Mouse (Mus musculus) adrenal gland, postnatal 25 days (tissue): ENCODE data around the gene Ccl1. TPM values are rescaled to one million over a fixed set of nuclear protein-coding genes. Genes with fewer than 3 reads are reported as not detected.

Experiments
- DNase-seq: peaks from one replicate; pipeline ENCODE4 v3.0.0; 2021; ENCODE audit warnings: mixed read lengths
- long read RNA-seq: library from polyadenylated mRNA; stranded (forward); transcript quantifications from one replicate; pipeline ENCODE4 v2.0.0, GENCODE M21; 2021
- total RNA-seq: library from RNA; stranded (reverse); gene quantifications from 2 replicates; pipeline ENCODE4 v1.2.3, GENCODE M21; 2021

Gene Ccl1
- not detected in 2 replicates for total RNA-seq
- long read RNA-seq = 0 reads

DNA sequence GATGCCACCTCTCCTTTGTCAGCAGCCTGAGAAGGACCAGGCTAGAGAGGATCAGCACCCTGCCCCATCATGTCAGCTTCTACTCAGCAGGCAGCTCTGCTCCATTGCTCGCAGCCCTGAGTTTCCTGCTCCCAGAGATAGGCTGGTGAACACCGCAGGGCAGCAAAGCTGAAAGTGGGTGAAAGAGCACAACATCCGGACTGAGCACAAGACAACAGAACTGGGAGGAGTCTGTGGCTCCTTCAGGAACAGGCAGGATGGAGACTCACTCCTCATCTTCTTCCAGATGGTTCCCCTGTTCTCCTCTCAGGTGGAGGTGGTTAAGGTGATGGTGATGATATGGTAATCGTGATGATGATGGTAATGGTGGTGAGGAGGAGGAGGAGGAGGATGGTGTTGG, at the start of gene Ccl1:
Gene Ccl1, minus strand, starts transcription at position 101 of the 400 bp plus-strand sequence.
- DNase-seq = no peak

DNA sequence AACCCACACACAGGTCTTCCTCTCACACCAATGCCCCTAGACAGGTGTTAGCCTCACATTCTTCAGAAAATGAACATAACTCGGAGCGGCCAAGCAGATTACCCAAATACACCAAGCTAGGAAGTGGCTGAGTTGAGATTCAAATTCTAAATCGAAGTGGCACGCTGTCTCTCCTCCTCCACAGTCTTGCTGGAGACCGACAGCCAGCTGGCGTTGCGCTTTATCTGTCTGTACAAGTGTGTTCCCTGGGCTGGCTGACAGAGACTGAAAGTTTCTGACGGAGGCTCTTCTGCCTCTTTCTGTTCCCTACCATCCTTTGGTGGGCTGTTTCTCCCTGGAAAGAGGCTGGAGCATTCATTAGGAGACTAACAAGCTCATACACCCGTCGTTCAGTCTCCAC, 45.5 kb upstream of the Ccl1 start:
- no peak for DNase-seq

DNA sequence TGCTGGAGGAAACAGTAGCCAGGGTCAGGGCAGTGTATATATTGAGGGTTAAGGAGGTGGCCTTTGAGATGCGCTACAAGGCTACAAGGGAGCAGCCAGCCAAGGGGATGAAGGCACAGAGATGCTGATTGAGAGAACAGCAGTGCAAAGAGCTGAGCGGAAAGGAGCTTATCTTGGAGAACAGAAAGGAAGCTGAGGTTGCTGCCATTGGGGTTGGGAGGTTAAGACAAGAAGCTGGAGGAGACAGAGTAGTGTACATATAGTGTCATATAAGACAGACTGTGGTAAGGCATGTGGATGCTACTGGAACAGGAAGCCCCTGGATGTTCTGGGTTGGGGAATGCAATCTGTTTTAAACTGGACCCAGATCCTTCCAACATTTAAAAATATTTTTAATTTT, 35.4 kb upstream of the Ccl1 start:
- no peak for DNase-seq

DNA sequence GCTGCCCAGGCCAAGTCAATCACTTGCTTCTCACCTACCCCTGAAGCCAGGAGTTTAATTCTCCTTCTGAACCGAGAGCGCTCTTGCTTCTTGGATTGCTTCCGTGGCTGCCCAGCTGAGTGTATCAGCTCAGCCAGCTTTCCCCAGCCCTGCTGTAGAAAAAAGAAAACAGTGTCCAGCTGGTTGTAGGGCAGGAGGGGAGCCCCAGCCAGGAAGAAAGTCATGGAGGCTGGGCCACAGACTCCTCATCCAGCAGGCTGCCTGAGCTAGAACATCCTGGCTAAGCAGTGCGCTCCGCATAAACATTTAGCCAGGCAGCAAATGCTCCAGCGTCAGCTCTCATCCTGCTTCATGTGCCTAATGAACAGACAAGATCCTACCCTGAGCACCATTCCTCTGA, 34.9 kb upstream of the Ccl1 start:
- no peak for DNase-seq

DNA sequence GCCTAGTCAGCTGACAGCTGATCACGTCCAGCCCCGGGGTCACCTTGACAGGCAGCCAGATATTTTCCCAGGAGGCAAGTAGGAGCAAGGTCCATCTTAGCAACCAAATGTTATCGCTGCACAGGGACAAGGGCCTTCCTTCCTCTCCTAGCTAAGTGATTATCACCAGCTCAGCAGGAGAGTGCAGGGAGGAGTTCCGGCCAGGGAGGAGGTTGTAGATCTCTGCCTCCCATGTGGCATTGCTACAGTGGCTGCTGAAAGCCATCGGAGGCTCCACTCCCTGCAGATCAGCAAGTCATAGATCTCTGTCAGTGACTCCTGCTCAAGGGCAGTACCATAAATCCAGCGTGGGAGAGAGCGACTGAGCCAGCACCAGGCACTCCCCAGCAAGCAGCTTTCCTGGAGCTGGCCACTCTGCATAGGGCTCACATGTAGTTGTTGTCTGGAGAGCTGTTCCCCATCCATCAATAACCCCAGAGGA, 34.5 kb upstream of the Ccl1 start:
- DNase-seq = peak; percentile 60

DNA sequence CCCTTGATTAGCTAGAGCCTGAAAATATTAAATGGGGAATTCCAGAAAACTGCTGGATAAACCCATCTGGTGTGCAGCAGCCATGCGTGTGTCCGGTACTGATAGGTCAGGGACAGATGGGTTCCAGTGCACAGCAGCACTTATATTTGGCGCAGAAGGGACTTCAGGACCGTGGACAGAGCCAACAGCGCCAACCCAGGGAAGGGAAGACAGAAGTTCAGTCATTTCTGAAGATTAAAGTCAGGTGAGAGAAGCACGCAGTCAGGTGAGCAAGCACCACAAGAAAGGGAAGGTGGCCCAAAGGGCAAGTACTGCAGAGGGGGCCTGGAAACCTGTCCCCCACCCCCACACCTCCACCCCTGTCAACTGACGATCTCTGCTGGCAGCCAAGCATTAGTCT, 7.7 kb upstream of the Ccl1 start:
- DNase-seq = peak; percentile 42

DNA sequence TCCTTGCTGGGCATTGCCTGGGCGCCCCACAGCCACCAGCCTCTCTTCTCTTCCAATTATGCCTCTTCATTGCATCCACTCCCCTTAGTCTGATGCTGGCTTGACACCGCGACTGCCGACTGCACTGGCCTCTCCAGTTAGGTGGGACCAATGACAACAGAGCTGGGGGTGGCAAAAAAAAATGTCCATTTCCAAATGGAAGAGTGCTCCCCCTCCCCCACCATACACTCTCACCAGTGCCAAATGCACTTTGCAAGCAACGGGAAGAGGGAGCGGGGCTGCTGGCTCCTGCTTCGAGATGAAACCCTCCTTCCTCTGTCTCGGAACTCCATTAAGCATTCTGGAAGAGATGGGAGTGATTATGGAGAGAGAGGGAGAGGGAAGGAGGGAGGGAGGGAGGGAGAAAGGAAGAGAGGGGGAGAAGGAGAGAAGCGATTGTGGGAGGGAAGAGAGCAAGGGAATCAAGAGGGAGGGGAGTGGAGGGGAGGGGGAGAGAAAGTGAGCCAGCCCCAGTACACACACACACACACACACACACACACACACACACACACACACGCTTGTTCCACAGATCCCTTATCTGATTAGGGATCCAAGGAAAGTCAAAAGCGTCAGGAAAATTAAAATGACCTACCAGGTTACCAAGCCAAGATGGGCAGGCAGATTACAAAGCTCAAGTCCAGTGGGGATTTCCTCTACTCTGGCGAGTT, 5.0 kb upstream of the Ccl1 start:
- no peak for DNase-seq

DNA sequence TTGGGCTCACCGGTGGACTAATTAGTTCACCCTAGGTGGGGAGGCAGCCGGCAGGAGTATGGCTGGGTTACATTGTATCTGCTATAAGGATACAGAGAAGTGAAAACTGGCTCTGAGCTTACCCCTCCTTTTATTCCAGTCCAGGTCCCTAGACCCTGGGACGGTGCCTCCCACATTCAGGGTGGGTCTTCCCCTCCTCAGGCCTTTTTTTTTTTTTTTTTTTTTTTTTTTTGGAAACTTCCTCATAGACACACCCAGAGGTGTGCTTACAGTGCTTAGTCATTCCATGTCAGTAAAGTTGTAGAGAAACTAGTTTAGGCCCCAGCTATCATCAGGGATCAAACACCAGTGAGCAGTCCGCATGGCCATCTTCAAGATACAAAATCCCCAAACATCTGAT, 7.6 kb downstream of the Ccl1 start:
- DNase-seq = no peak

DNA sequence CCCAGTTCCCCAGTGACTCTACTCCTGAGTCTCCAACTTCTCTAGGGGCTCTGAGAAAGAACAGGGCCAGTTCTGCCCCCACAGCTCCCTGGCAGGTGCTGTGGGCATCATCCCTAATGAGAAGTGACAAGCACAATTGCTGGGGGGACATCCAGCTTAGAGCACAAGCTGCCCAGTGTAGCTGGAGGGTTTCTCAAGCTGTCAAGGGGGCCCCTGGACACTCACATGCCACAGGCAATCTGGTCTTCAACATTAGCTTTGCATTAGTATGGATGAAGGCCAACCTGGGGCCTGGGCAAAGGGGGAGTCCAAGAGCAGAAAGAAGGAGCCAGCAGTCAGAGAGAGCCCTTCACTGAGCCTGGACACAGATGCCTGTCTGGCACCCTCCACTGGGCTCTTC, 14.6 kb downstream of the Ccl1 start:
- no peak for DNase-seq

DNA sequence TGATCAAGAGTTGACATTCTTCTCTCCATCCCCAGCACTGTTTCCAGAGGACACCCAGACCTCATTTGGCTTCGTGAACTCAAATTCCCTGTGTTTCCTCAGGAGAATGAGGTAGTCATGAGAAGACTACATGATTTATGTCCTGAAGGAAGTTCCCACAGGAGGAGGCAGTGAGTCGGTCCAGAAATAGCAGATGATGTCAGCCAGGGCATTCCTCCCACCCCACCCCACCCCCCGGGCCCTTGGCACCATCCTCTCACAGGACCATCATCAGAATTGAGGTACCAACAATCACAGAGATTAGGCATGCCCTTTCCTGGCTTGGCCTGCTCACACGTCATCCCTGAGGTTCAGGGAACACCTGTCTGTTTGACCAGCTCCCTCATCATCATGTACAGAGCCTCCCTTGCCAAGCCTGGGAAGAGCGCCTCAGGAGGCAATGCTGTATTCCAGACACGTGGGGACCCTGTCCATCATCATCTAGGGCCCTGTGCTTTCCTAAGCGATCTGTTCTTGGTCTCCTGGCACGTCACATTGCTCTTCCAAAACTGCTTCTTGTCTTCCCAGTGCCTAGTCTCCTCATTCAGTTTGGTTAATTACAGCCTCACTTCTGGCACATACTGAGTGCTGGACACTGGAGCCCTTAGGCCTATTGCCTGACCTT, 31.2 kb downstream of the Ccl1 start:
- DNase-seq = no peak

DNA sequence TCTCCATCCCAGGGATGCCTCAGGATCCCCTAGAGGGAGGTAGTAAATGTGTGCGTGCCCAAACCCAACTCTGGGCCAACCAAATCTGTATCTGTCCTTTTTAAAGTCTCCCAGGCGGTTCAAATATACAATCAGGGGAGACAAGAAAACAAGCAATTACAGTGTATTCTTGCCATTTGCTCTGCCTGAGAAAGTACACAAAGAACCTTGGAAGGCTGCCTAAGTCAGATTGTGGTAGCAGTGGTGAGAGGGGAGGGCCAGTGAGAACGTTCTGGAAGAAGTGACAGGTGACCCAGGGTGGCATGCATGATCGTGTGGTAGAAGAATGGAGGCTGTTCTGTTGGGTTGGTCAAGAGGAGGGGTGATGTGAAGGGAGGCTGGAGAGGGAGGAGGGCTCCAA, 46.4 kb downstream of the Ccl1 start:
- no peak for DNase-seq

DNA sequence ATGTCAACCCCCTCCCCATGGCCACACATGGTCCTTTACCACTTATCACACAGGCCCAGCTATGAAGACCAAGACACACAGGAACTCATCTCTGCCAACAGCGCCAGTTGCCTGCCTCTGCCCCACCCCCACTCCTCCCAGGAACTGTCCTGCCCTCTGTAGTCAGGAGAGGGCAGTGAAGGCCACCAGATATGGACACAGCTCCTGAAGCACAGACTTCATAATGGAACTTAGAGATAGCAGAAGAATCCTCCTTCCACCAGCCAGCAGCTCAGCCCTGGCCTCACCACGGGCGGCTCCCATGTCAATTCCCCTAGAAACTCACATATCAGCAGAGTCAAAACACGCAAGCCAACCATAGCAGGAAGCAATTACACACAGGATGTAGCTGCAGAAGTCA, 49.9 kb downstream of the Ccl1 start:
- DNase-seq = peak; percentile 63

DNA sequence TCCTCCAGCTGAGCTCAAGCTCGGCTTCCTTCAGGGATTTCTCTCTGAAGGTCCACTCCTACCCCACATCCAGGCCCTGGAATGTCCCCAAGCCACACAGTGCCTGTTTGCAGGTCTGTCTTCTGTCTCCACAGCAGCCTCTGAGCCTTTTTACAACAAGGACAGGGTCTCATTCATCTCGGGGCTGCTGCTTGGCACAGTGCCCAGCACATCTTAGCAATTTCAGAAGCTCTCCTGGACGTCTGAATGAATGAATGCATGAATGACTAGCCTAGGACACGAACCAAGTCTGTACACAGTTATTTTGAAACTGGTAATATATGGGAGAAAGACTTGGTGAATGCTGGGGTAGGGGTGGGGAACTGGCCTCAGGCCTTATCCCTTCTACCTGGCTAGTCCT, 52.1 kb downstream of the Ccl1 start:
- no peak for DNase-seq

DNA sequence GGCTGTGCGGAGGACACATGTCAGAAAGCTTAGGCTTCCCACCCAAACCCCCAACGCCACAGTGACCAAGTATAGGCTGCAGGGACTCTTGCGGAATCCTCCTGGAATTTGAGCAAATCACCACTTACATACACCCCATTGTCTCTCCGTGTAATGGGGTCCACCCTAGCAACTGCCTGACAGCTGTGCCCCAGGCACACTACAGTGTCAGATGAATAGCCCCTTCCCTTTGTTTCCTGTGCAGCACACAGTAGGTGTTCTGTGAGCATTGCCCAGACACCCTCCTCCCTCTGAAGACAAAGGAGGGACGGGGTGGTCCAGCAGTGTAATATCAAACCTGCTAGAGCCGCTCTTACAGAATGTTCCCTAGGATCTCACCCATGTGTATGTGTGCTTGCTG, 54.2 kb downstream of the Ccl1 start:
- DNase-seq = no peak

DNA sequence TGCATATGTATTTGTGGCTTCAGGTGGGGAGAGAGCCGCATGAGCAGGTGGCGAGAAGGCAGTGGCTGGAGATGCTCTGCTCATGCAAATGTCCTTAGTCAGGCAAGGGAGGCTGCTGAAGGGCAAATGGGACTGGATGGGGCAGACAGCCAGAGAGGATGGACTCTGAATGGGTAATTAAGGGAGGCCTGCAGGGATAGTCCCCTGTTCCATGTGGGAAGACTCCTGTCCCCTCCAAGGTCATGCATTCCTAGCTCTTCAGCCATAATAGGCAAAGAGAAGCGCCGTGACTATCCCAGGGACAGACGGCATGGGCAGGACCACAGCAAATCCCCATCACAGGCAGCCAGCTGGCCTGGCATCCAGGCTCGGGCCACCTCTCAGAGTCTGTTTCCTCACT, 55.5 kb downstream of the Ccl1 start:
- DNase-seq = no peak

DNA sequence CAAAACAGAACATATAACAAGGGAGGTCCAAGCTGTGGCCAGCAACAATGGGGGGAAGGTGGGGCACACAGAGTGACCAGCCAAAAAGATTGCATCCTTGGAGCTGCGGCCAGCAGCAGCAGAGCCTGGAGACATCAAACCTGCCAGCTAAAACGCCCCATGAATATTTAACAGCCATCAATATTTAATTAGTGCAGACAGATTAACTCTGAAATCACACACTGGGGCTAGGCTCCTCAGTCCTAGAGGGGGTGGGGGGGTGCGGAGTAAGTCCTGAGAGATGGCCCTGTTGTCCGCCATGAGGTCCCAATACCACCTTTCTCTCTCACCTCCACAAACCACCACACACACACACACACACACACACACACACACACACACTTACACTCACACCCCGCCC, 68.1 kb downstream of the Ccl1 start:
- no peak for DNase-seq

DNA sequence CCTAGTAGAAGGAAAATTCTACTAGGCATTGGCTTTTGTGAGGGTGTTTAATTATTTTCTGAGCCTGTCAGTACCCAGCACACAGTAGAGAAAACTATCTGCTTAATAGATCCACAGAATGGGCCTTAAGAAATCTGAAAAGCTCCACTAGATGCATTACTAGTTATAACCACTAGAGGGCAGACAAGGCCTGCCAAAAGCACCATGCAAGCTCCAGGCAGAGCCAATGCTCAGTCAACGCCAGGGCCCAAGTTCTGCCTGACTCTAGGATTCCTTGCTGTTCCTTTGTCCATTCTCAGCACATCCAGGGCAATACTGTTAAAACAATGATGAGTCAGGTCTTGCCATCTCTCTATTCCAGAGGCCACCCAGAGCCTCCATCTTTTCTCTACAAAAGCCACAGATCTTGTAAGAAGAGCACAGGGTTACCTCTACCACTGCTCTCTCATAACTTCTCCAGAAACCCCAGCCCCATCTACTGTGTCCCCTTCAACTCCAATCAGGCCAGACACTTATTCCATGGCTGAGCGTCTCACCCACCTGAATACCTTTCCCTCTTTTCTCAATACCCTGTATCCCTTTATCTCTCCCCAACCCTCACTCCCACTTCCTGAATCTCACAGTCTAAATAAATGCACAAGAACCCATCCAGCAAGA, 69.8 kb downstream of the Ccl1 start:
- DNase-seq = peak; percentile 9

DNA sequence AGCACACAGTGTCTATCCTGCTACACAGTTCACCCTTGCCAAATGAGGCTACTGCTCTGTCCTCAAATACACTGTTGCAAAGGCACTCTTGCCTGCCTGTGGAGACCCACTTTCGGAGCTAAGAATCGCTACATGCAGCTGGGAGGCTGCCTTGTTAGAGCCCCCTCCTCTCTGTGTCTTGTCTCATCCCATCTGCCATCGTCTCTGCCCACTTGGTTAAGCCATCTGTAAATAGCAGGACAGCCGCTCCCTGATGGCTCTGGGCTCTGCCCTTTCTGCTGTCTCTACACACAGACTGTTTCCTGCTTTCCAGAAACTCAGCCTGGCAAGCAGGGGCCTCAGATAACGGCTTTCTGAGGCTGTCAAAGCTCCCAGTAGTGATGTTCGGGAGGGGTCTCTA, 71.5 kb downstream of the Ccl1 start:
- DNase-seq = no peak

DNA sequence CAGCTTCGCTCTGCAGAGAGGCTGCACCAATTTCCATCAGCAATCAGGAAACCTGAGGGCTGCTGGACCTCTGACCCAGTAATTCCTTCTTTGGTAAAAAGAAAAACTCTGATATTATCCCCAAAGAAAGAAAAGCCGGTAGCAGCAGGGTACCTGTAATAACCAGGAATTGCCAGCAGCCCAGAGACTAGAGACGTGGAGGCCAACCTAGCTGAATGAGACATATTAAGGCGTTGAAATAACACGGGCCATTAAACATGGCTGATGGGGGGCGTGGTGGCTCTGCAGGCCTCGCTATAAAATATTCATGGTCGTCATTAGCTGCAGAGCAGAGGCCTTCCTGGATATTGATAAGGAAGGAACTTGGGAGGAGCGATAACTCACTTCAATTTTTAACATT, 78.5 kb downstream of the Ccl1 start:
- DNase-seq = no peak

DNA sequence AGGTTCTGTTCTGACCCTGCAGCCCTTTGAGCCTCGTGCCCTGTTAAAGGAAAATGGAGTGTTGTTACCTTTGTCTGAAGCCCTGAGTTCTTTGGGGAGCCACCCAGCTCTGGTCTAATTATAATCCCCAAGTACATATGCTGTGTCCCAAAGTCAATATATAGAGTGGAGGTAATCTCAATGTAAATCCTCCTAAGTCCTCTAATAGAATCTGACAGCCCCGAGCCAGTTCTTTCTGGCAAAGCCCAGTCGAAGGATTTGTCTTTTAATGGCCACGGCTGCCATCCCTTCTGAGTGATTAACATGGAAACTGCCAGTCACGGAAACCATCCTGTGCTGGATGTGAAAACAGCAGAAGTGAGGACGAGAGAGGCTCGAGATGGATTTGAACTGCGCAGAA, 79.6 kb downstream of the Ccl1 start:
- no peak for DNase-seq

DNA sequence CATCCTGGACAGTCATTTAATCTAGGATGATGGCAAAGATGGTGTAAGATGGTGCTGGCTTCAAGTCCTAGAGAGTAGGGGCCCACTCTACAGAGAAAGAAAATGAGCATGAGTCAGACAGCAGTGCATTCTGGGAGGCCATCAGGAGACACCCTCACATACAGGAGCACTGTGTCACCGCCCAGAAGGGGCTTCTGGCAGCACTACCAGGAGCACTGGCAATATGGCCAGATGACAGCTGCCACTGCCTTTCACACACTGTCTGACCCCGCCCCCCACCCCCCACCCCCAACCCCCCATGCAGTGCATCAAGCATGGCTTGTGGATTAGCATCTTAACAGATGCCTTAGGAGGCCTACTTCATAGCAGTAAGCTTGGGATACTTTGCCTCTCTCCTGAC, 89.0 kb downstream of the Ccl1 start:
- no peak for DNase-seq

DNA sequence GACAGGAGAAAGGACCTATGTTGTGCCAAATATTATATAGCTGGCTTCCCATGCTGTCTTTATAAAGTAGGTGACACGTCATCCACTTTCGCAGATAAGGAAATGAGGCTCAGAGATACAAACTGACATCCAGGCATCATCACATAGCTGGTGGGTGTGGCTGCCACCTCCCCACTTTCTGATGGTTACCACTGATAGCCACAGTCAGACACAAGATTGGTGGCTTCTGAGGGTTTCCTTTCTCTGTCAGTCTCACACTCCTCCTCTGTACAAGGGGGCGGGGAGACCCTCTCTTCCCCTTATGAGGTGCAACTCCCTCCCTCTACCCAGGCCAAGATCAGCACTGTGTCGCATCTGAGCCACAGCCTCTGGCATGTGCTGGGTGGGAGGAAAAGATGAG, 91.1 kb downstream of the Ccl1 start:
- no peak for DNase-seq

DNA sequence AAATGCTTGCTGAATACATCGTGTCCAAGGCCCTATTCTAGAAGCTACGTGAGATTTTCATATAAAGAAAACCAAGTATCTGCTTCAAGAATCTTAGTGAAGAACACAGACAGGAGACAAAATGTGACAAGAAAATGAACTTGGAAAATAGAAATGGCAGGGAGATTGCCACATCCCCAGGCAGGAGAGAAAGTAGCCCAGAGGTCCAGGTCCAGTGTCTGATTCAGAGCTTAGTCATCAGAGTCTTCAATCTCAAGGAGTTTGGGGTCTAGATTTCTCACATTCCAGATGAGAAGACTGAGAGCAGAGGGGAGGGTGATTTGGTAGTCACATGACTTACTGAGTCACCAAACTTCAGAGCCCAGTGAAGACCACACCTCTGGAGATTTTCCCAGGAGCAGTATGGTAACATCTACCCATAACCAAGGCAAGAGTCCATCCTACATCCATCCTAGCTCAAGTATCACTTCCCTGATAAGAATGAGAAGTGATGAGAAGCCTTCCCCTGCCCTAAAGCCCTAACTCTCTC, 98.5 kb downstream of the Ccl1 start:
- DNase-seq = no peak
